Mouse (Mus musculus): ENCODE results near the gene Fancg. TPM values are rescaled to one million over a fixed set of nuclear protein-coding genes. Genes with fewer than 3 reads are reported as not detected.
A peak's percentile ranks its signal among the peaks of the same experiment; 100 is the strongest.

Fancg gene
- polyA plus RNA-seq, 1 experiment from 2014 or later, result 32.8 TPM

- peak within 1 kb of the TSS; percentile 74 for H3K4me3 ChIP-seq (replicated peaks; ENCODE audit: low read length)
- peak within 1 kb of the TSS; percentile 72 for H3K9ac ChIP-seq (replicated peaks; ENCODE audit: low read depth, low read length)
- under 1% methylated on average over 33 of the region's 33 CpGs for WGBS
- no peaks in the 10 kb centered on the region for H3K36me3 ChIP-seq (ENCODE audit: control insufficient read depth, insufficient read depth)
- peak within 1 kb of the TSS; percentile 86 for H3K4me2 ChIP-seq (ENCODE audit: low read length)
- peak; percentile 89 for ATAC-seq
- peaks cover 31% of the 10 kb centered on the region for H3K4me1 ChIP-seq (replicated peaks; ENCODE audit: control insufficient read depth, insufficient read depth, low read length)
- H3K9me3 ChIP-seq (ENCODE audit: control insufficient read depth, low read length), result no peaks in the 10 kb centered on the region
- H3K27me3 ChIP-seq (replicated peaks; ENCODE audit: control insufficient read depth, insufficient read depth, low read length), result no peaks in the 10 kb centered on the region
- peak within 1 kb of the TSS; percentile 95 for H3K27ac ChIP-seq (ENCODE audit: low read length)
Measured at GRCm38 (mm10) chr4:43045659-43046302, 35.5 kb upstream of the Fancg start, which contains the start of gene Fam214b. Fam214b (minus strand) TSS chr4:43046220.

- H3K9me3 ChIP-seq (ENCODE audit: control insufficient read depth, low read length), result no peaks in the 10 kb centered on the region
- peak overlapping the region; percentile 72 for H3K9ac ChIP-seq (replicated peaks; ENCODE audit: low read depth, low read length)
- no peaks in the 10 kb centered on the region for H3K36me3 ChIP-seq (ENCODE audit: control insufficient read depth, insufficient read depth)
- peak overlapping the region; percentile 95 for H3K27ac ChIP-seq (ENCODE audit: low read length)
- no peaks in the 10 kb centered on the region for H3K27me3 ChIP-seq (replicated peaks; ENCODE audit: control insufficient read depth, insufficient read depth, low read length)
- 3% methylated on average over 13 of the region's 13 CpGs for WGBS
- peak overlapping the region; percentile 86 for H3K4me2 ChIP-seq (ENCODE audit: low read length)
- peaks cover 36% of the 10 kb centered on the region for H3K4me1 ChIP-seq (replicated peaks; ENCODE audit: control insufficient read depth, insufficient read depth, low read length)
- peak overlapping the region; percentile 74 for H3K4me3 ChIP-seq (replicated peaks; ENCODE audit: low read length)
- ATAC-seq, result peak; percentile 0
Measured at GRCm38 (mm10) chr4:43045285-43045658, 35.0 kb upstream of the Fancg start.

GRCm38 (mm10) chr4:43044673-43045072, 34.4 kb upstream of the Fancg start:
- WGBS, result 3% methylated on average over 4 of the region's 4 CpGs
- Histone ChIP-seq H3K9me3 (ENCODE audit: control insufficient read depth, low read length) (no peaks in the 10 kb centered on the region), H3K4me1 (replicated peaks; ENCODE audit: control insufficient read depth, insufficient read depth, low read length) (peaks cover 36% of the 10 kb centered on the region)

GRCm38 (mm10) chr4:43043644-43044357, 33.5 kb upstream of the Fancg start:
- Histone ChIP-seq H3K4me3 (replicated peaks; ENCODE audit: low read length) (peak overlapping the region; percentile 74), H3K9ac (replicated peaks; ENCODE audit: low read depth, low read length) (peak overlapping the region; percentile 72), H3K36me3 (ENCODE audit: control insufficient read depth, insufficient read depth) (no peaks in the 10 kb centered on the region), H3K9me3 (ENCODE audit: control insufficient read depth, low read length) (no peaks in the 10 kb centered on the region), H3K4me2 (ENCODE audit: low read length) (peak overlapping the region; percentile 86), H3K4me1 (replicated peaks; ENCODE audit: control insufficient read depth, insufficient read depth, low read length) (peaks cover 43% of the 10 kb centered on the region), H3K27ac (ENCODE audit: low read length) (peak overlapping the region; percentile 95), H3K27me3 (replicated peaks; ENCODE audit: control insufficient read depth, insufficient read depth, low read length) (no peaks in the 10 kb centered on the region)
- peak; percentile 57 for ATAC-seq
- WGBS, result 4% methylated on average over 7 of the region's 7 CpGs

More at GRCm38 (mm10) chr4:43044673-43045072, 34.4 kb upstream of the Fancg start:
- peak overlapping the region; percentile 95 for H3K27ac ChIP-seq (ENCODE audit: low read length)
- H3K4me3 ChIP-seq (replicated peaks; ENCODE audit: low read length), result peak overlapping the region; percentile 74
- peak overlapping the region; percentile 72 for H3K9ac ChIP-seq (replicated peaks; ENCODE audit: low read depth, low read length)
- H3K4me2 ChIP-seq (ENCODE audit: low read length), result peak overlapping the region; percentile 86
- H3K36me3 ChIP-seq (ENCODE audit: control insufficient read depth, insufficient read depth), result no peaks in the 10 kb centered on the region
- ATAC-seq, result no peak
- H3K27me3 ChIP-seq (replicated peaks; ENCODE audit: control insufficient read depth, insufficient read depth, low read length), result no peaks in the 10 kb centered on the region

GRCm38 (mm10) chr4:43040881-43041547, 30.7 kb upstream of the Fancg start:
- Histone ChIP-seq H3K4me3 (replicated peaks; ENCODE audit: low read length) (no peak overlapping the region), H3K4me1 (replicated peaks; ENCODE audit: control insufficient read depth, insufficient read depth, low read length) (peaks cover 46% of the 10 kb centered on the region), H3K36me3 (ENCODE audit: control insufficient read depth, insufficient read depth) (peaks cover 6% of the 10 kb centered on the region; the same call in 1 of the 2 replicates), H3K27me3 (replicated peaks; ENCODE audit: control insufficient read depth, insufficient read depth, low read length) (no peaks in the 10 kb centered on the region), H3K27ac (ENCODE audit: low read length) (peak overlapping the region; percentile 24; the same call in 1 of the 2 replicates), H3K9me3 (ENCODE audit: control insufficient read depth, low read length) (no peaks in the 10 kb centered on the region), H3K9ac (replicated peaks; ENCODE audit: low read depth, low read length) (no peak overlapping the region), H3K4me2 (ENCODE audit: low read length) (peak overlapping the region; percentile 87; the same call in 1 of the 2 replicates)
- ATAC-seq, result no peak
- WGBS, result 61% methylated on average over 9 of the region's 9 CpGs

GRCm38 (mm10) chr4:43040114-43040572, 29.8 kb upstream of the Fancg start:
- H3K27ac ChIP-seq (ENCODE audit: low read length), result peak overlapping the region; percentile 43
- ATAC-seq, result peak; percentile 96
- WGBS, result under 1% methylated on average over 25 of the region's 25 CpGs
- peak overlapping the region; percentile 58 for H3K4me3 ChIP-seq (replicated peaks; ENCODE audit: low read length)
- H3K27me3 ChIP-seq (replicated peaks; ENCODE audit: control insufficient read depth, insufficient read depth, low read length), result no peaks in the 10 kb centered on the region
- H3K36me3 ChIP-seq (ENCODE audit: control insufficient read depth, insufficient read depth), result peaks cover 12% of the 10 kb centered on the region
- peaks cover 44% of the 10 kb centered on the region for H3K4me1 ChIP-seq (replicated peaks; ENCODE audit: control insufficient read depth, insufficient read depth, low read length)
- H3K9ac ChIP-seq (replicated peaks; ENCODE audit: low read depth, low read length), result peak overlapping the region; percentile 74
- H3K9me3 ChIP-seq (ENCODE audit: control insufficient read depth, low read length), result no peaks in the 10 kb centered on the region
- peak overlapping the region; percentile 87 for H3K4me2 ChIP-seq (ENCODE audit: low read length)

GRCm38 (mm10) chr4:43039609-43040008, 29.3 kb upstream of the Fancg start:
- under 1% methylated on average over 11 of the region's 11 CpGs for WGBS
- H3K9me3 ChIP-seq (ENCODE audit: control insufficient read depth, low read length), result no peaks in the 10 kb centered on the region
- H3K4me3 ChIP-seq (replicated peaks; ENCODE audit: low read length), result peak overlapping the region; percentile 58
- H3K36me3 ChIP-seq (ENCODE audit: control insufficient read depth, insufficient read depth), result peaks cover 14% of the 10 kb centered on the region
- H3K4me2 ChIP-seq (ENCODE audit: low read length), result peak overlapping the region; percentile 87
- peaks cover 39% of the 10 kb centered on the region for H3K4me1 ChIP-seq (replicated peaks; ENCODE audit: control insufficient read depth, insufficient read depth, low read length)
- no peaks in the 10 kb centered on the region for H3K27me3 ChIP-seq (replicated peaks; ENCODE audit: control insufficient read depth, insufficient read depth, low read length)
- H3K9ac ChIP-seq (replicated peaks; ENCODE audit: low read depth, low read length), result peak overlapping the region; percentile 74
- peak overlapping the region; percentile 43 for H3K27ac ChIP-seq (ENCODE audit: low read length)
- no peak; the same call in 1 of the 2 replicates for ATAC-seq

GRCm38 (mm10) chr4:43038567-43039495, 28.5 kb upstream of the Fancg start:
- no peak for ATAC-seq
- H3K4me3 ChIP-seq (replicated peaks; ENCODE audit: low read length), result peak overlapping the region; percentile 58
- peak overlapping the region; percentile 43; the same call in 1 of the 2 replicates for H3K27ac ChIP-seq (ENCODE audit: low read length)
- peak overlapping the region; percentile 87 for H3K4me2 ChIP-seq (ENCODE audit: low read length)
- no peaks in the 10 kb centered on the region for H3K27me3 ChIP-seq (replicated peaks; ENCODE audit: control insufficient read depth, insufficient read depth, low read length)
- 61% methylated on average over 15 of the region's 15 CpGs for WGBS
- peak overlapping the region; percentile 74 for H3K9ac ChIP-seq (replicated peaks; ENCODE audit: low read depth, low read length)
- no peaks in the 10 kb centered on the region for H3K9me3 ChIP-seq (ENCODE audit: control insufficient read depth, low read length)
- peaks cover 15% of the 10 kb centered on the region for H3K36me3 ChIP-seq (ENCODE audit: control insufficient read depth, insufficient read depth)
- H3K4me1 ChIP-seq (replicated peaks; ENCODE audit: control insufficient read depth, insufficient read depth, low read length), result peaks cover 31% of the 10 kb centered on the region

Data from forebrain, embryonic 16.5 days (tissue).